Mouse (Mus musculus): ENCODE results near the gene 4930544D05Rik. TPM values are rescaled to one million over a fixed set of nuclear protein-coding genes. Genes with fewer than 3 reads are reported as not detected.

Gene 4930544D05Rik
- polyA plus RNA-seq, 1 experiment, result not detected

DNA sequence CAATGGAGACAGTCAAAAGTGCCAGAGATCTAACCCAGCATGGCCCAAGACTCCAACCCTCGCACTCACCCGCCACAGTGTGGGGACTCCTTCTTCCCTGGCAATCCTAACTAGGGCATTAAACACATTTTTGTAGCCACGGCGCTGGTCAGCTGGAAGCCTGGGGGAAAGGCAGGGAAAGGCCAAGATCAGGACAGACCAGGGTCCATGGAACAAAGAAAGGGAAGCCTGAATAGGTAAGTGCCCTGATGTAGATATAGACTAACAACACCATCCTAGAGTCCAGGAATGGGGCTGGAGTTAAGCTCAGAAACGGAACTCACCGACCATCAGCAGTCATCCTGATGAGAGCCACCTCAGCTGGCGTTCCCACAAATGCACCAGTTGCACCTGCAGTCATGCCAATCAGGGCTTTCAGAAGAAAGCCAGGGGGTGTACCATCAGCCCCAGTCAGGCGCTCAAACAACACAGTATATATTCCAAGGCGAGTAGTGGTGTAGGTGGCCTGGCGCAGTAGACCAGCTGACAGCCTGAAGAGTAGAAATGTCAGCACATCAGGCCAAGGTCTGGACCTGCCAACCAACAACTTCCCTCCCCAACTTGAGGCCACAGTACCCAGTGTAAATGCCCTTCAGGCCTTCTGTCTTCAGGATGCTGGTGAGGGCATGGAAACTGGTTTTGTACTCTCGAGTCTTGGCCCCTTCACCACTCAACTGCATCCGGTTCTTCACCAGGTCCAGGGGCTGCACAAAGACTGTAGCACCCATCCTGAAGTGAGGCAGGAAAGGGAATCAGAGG lies 30.0 kb downstream of the 4930544D05Rik start:
- H3K27me3 ChIP-seq (ENCODE audit: control insufficient read depth, insufficient read depth, insufficient read length), result no peaks in the 10 kb centered on the region
- peaks cover 52% of the 10 kb centered on the region for H3K36me3 ChIP-seq (ENCODE audit: control insufficient read depth, insufficient read depth)
- H3ac ChIP-seq (ENCODE audit: control insufficient read depth, insufficient read length, low read depth), result peak overlapping the region; percentile 94
- TF ChIP-seq USF1 (IDR thresholded peaks at IDR 0.05; ENCODE audit: low read depth) (no peak), MYOG (IDR thresholded peaks at IDR 0.05; ENCODE audit: control insufficient read depth, extremely low read depth, insufficient read length) (no peak), FOSL1 (IDR thresholded peaks at IDR 0.05; ENCODE audit: insufficient read depth, low read length, poor library complexity, severe bottlenecking) (no peak), MYOD1 (IDR thresholded peaks at IDR 0.05; ENCODE audit: control insufficient read depth, insufficient read length, low read depth) (no peak), CTCF (IDR thresholded peaks at IDR 0.05; ENCODE audit: control insufficient read depth, insufficient read depth, insufficient read length) (no peak), CEBPB (IDR thresholded peaks at IDR 0.05; ENCODE audit: low read depth) (no peak), MAX (IDR thresholded peaks at IDR 0.05) (no peak)
- peak overlapping the region; percentile 92 for H3K4me3 ChIP-seq (ENCODE audit: insufficient read depth, poor library complexity, severe bottlenecking)
- peaks cover 58% of the 10 kb centered on the region for H3K79me2 ChIP-seq (ENCODE audit: control insufficient read depth, insufficient read depth)
- H3K79me3 ChIP-seq (ENCODE audit: low read depth), result peaks cover 26% of the 10 kb centered on the region

DNA sequence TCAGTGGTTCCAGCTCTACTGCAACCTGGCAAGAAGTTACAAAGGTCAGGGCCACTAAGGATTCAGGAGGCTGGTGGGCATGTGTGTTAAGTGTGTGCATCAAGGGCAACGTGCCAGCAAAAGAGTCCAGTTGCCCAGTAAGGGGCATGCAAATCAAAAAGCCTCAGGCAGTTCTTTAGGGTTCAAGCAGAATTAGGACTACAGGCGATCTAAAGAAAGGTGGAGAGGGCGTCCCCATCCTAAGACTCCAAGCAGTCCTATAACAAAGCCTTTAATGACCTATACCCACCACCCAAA lies 30.6 kb downstream of the 4930544D05Rik start:
- H3K4me3 ChIP-seq (ENCODE audit: insufficient read depth, poor library complexity, severe bottlenecking), result peak overlapping the region; percentile 92
- H3K79me3 ChIP-seq (ENCODE audit: low read depth), result peaks cover 31% of the 10 kb centered on the region
- peaks cover 57% of the 10 kb centered on the region for H3K36me3 ChIP-seq (ENCODE audit: control insufficient read depth, insufficient read depth)
- no peaks in the 10 kb centered on the region for H3K27me3 ChIP-seq (ENCODE audit: control insufficient read depth, insufficient read depth, insufficient read length)
- TF ChIP-seq MAX (IDR thresholded peaks at IDR 0.05) (no peak), CEBPB (IDR thresholded peaks at IDR 0.05; ENCODE audit: low read depth) (no peak), USF1 (IDR thresholded peaks at IDR 0.05; ENCODE audit: low read depth) (no peak), MYOD1 (IDR thresholded peaks at IDR 0.05; ENCODE audit: control insufficient read depth, insufficient read length, low read depth) (no peak), MYOG (IDR thresholded peaks at IDR 0.05; ENCODE audit: control insufficient read depth, extremely low read depth, insufficient read length) (no peak), FOSL1 (IDR thresholded peaks at IDR 0.05; ENCODE audit: insufficient read depth, low read length, poor library complexity, severe bottlenecking) (no peak), CTCF (IDR thresholded peaks at IDR 0.05; ENCODE audit: control insufficient read depth, insufficient read depth, insufficient read length) (no peak)
- H3ac ChIP-seq (ENCODE audit: control insufficient read depth, insufficient read length, low read depth), result peak overlapping the region; percentile 94
- peaks cover 63% of the 10 kb centered on the region for H3K79me2 ChIP-seq (ENCODE audit: control insufficient read depth, insufficient read depth)

DNA sequence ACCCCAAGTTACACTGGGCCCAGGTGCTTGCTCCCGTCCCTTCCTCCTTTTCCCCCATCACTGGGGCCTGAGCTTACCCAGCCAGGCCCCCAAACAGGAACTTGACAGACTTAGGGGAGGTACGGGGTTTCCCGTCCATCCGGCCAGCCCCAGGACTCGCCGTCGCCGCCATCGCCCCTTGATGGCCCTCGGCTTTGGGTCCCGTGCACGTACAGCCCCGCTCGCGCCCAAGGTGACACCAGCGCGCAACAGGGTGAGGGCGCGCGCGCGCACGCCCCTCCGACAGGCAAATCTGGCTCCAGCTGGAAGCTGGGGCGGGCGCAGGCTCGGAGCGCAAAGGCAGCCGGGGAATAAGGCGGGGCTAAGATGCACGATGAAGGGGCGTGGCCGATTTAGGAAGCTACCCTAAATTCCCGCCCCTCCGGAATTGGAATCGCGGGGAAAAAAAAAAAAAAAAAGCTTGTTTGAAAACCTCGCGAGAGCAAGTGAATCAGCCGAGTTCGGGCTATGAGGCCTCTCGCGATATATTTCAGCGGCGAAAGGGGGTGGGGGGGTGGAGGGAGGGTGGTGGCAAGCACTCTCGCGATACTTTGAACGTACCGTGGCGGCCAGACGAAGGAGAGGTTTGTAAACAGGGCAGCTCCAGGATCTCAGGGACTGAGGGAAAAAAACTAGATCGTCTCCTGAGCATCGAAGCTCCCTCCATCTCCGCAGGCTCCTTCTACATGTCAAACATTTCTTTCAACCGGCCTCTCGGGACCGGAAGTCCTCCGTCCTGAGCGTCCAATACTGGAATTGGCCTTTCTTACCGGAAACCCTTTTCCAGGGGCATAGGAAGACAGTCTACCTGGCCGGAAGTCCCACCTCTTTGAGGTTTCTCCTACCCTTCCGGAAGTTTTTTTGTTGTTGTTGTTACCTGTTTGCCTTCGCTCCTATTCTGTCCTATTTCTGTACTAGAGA lies 31.3 kb downstream of the 4930544D05Rik start, which contains the start of the genes Rnf167 and Slc25a11:
Gene Rnf167, plus strand, starts transcription at position 545 of the 960 bp plus-strand sequence.
Gene Slc25a11, minus strand, starts transcription at position 789 of the 960 bp plus-strand sequence.
- Histone ChIP-seq H3K79me2 (ENCODE audit: control insufficient read depth, insufficient read depth) (peaks cover 71% of the 10 kb centered on the region), H3ac (ENCODE audit: control insufficient read depth, insufficient read length, low read depth) (peak within 1 kb of the TSS; percentile 94), H3K36me3 (ENCODE audit: control insufficient read depth, insufficient read depth) (peaks cover 65% of the 10 kb centered on the region), H3K27me3 (ENCODE audit: control insufficient read depth, insufficient read depth, insufficient read length) (no peaks in the 10 kb centered on the region), H3K4me3 (ENCODE audit: insufficient read depth, poor library complexity, severe bottlenecking) (peak within 1 kb of the TSS; percentile 92), H3K79me3 (ENCODE audit: low read depth) (peaks cover 39% of the 10 kb centered on the region)
- TF ChIP-seq MYOG (IDR thresholded peaks at IDR 0.05; ENCODE audit: control insufficient read depth, extremely low read depth, insufficient read length) (no peak), USF1 (IDR thresholded peaks at IDR 0.05; ENCODE audit: low read depth) (no peak), MYOD1 (IDR thresholded peaks at IDR 0.05; ENCODE audit: control insufficient read depth, insufficient read length, low read depth) (no peak), MAX (IDR thresholded peaks at IDR 0.05) (peak; percentile 24), CTCF (IDR thresholded peaks at IDR 0.05; ENCODE audit: control insufficient read depth, insufficient read depth, insufficient read length) (peak; percentile 21), CEBPB (IDR thresholded peaks at IDR 0.05; ENCODE audit: low read depth) (no peak)

DNA sequence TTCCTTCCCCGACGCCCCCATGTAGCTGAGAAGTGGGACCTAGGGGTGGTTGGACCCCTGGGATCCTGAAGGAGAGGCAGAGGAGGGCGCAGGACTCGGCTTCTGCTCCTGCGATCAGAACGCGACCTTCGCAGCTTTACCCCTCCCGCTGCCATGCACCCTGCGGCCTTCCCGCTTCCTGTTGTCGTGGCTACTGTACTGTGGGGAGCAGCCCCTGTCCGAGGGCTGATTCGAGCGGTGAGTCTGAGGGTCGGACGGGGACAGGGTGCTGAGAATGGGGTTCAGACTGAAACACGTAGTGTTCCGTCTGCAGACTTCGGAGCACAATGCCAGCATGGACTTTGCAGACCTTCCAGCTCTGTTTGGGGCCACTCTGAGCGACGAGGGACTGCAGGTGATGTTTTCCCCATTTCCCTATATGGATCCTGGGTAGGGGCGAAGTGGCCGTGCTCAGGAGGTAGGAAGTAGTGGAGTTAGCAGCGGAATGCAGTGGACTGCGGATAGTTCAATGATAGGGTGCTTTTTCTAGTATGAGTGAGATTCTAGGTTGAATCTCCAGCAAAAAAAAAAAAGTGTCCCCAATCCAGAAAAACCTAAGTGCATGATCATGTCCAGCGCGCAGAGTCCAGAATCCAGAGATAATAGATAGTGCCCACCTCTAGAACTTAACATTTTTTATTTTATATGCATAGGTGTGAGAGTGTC lies 32.2 kb downstream of the 4930544D05Rik start:
- no peaks in the 10 kb centered on the region for H3K27me3 ChIP-seq (ENCODE audit: control insufficient read depth, insufficient read depth, insufficient read length)
- peak overlapping the region; percentile 67 for H3ac ChIP-seq (ENCODE audit: control insufficient read depth, insufficient read length, low read depth)
- H3K4me3 ChIP-seq (ENCODE audit: insufficient read depth, poor library complexity, severe bottlenecking), result peak overlapping the region; percentile 52
- H3K79me3 ChIP-seq (ENCODE audit: low read depth), result peaks cover 48% of the 10 kb centered on the region
- peaks cover 80% of the 10 kb centered on the region for H3K79me2 ChIP-seq (ENCODE audit: control insufficient read depth, insufficient read depth)
- peaks cover 74% of the 10 kb centered on the region for H3K36me3 ChIP-seq (ENCODE audit: control insufficient read depth, insufficient read depth)
- TF ChIP-seq MAX (IDR thresholded peaks at IDR 0.05) (peak; percentile 45), FOSL1 (IDR thresholded peaks at IDR 0.05; ENCODE audit: insufficient read depth, low read length, poor library complexity, severe bottlenecking) (no peak), USF1 (IDR thresholded peaks at IDR 0.05; ENCODE audit: low read depth) (no peak), MYOD1 (IDR thresholded peaks at IDR 0.05; ENCODE audit: control insufficient read depth, insufficient read length, low read depth) (no peak)

DNA sequence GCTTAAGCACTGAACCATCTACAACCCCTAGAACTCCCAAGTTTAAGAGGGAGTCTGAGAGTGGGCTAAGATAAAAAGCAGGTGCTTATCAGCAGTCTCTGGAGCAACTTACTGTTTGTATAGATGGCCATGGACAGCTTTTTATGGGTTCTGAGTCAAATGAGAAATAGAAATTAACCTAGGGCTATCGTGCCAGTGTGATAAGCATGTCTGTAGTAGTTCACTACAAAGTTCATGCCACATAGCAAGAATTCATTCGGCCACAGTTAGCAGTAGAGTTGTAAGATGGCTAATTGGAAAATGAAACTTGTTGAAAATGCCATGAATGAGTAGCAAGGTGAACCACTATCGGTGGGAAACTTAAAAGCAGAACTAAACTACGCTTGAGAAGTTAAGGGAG lies 32.9 kb downstream of the 4930544D05Rik start:
- Histone ChIP-seq H3K79me3 (ENCODE audit: low read depth) (peaks cover 54% of the 10 kb centered on the region), H3K27me3 (ENCODE audit: control insufficient read depth, insufficient read depth, insufficient read length) (no peaks in the 10 kb centered on the region), H3K4me3 (ENCODE audit: insufficient read depth, poor library complexity, severe bottlenecking) (peak overlapping the region; percentile 52), H3ac (ENCODE audit: control insufficient read depth, insufficient read length, low read depth) (peak overlapping the region; percentile 25), H3K79me2 (ENCODE audit: control insufficient read depth, insufficient read depth) (peaks cover 86% of the 10 kb centered on the region), H3K36me3 (ENCODE audit: control insufficient read depth, insufficient read depth) (peaks cover 76% of the 10 kb centered on the region)
- no peak for TF ChIP-seq CTCF (IDR thresholded peaks at IDR 0.05; ENCODE audit: control insufficient read depth, insufficient read depth, insufficient read length)
- no peak for TF ChIP-seq FOSL1 (IDR thresholded peaks at IDR 0.05; ENCODE audit: insufficient read depth, low read length, poor library complexity, severe bottlenecking)
- no peak for TF ChIP-seq MAX (IDR thresholded peaks at IDR 0.05)
- TF ChIP-seq MYOD1 (IDR thresholded peaks at IDR 0.05; ENCODE audit: control insufficient read depth, insufficient read length, low read depth), result no peak
- TF ChIP-seq USF1 (IDR thresholded peaks at IDR 0.05; ENCODE audit: low read depth), result no peak
- TF ChIP-seq CEBPB (IDR thresholded peaks at IDR 0.05; ENCODE audit: low read depth), result no peak
- TF ChIP-seq MYOG (IDR thresholded peaks at IDR 0.05; ENCODE audit: control insufficient read depth, extremely low read depth, insufficient read length), result no peak
